Mouse (Mus musculus): Measurements from ENCODE around the gene Cebpa. TPM values are rescaled to one million over a fixed set of nuclear protein-coding genes. Genes with fewer than 3 reads are reported as not detected.

The Cebpa gene
- polyA plus RNA-seq (2015; fragmentation: Nextera tagmentation; extraction: Ambion mirVana): 0.32 and 0.40 TPM in 2 replicates

DNA sequence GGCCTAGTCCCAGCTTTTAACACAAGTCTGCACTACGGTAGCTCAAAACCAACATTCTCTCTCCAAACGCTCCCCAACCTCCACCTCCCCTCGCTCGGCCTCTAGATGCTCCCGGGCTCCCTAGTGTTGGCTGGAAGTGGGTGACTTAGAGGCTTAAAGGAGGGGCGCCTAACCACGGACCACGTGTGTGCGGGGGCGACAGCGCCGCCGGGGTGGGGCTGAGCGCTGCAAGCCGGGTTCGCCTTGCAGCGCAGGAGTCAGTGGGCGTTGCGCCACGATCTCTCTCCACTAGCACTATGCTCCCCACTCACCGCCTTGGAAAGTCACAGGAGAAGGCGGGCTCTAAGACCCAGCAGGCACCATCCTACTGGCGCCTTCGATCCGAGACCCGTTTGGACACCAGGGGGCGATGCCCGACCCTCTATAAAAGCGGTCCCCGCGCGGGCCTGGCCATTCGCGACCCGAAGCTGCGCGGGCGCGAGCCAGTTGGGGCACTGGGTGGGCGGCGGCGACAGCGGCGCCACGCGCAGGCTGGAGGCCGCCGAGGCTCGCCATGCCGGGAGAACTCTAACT lies at the start of gene Cebpa:
Gene Cebpa, plus strand, starts transcription at position 453 of the 573 bp plus-strand sequence.
- H3K4me3 ChIP-seq (replicated peaks; ENCODE audit: low read length): peak within 1 kb of the TSS; percentile 61
- peak within 1 kb of the TSS; percentile 99 for H3K4me2 ChIP-seq (ENCODE audit: low read length)
- peaks cover 52% of the 10 kb centered on the region for H3K27me3 ChIP-seq (replicated peaks; ENCODE audit: control insufficient read depth, insufficient read depth, low read length)
- under 1% methylated on average over 50 of the region's 50 CpGs for WGBS
- ATAC-seq: peak; percentile 93
- H3K27ac ChIP-seq (ENCODE audit: low read length): no peak within 1 kb of the TSS; the same call in 1 of the 2 replicates
- H3K9me3 ChIP-seq (ENCODE audit: control insufficient read depth, low read length): no peaks in the 10 kb centered on the region
- H3K4me1 ChIP-seq (replicated peaks; ENCODE audit: control insufficient read depth, insufficient read depth, low read length): peaks cover 21% of the 10 kb centered on the region
- H3K36me3 ChIP-seq (ENCODE audit: control insufficient read depth, insufficient read depth): no peaks in the 10 kb centered on the region
- peak within 1 kb of the TSS; percentile 61 for H3K9ac ChIP-seq (replicated peaks; ENCODE audit: low read depth, low read length)

DNA sequence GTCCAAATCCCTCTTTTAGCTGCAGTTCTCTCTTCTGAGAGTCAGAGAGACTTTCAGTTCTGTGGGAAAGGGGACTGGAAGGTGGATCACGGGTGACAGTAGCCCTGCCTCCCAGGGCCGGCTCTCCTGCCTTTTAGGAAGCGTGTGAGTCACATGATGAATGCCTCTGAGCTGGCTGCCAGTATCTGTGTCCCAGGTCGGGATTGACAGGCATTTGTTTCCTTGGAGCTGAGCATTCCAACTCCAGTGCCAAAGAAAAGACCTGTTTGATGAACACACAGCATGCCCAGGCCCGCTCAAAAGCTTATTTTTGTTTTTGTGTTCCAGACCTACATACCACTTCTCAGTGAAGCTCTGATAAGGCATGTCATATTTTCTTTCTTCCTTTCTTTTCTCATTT lies 42.4 kb upstream of the Cebpa start:
- Histone ChIP-seq H3K27ac (ENCODE audit: low read length) (no peak overlapping the region), H3K9ac (replicated peaks; ENCODE audit: low read depth, low read length) (no peak overlapping the region), H3K9me3 (ENCODE audit: control insufficient read depth, low read length) (no peaks in the 10 kb centered on the region), H3K4me3 (replicated peaks; ENCODE audit: low read length) (no peak overlapping the region), H3K27me3 (replicated peaks; ENCODE audit: control insufficient read depth, insufficient read depth, low read length) (no peaks in the 10 kb centered on the region), H3K4me2 (ENCODE audit: low read length) (no peak overlapping the region), H3K36me3 (ENCODE audit: control insufficient read depth, insufficient read depth) (no peaks in the 10 kb centered on the region), H3K4me1 (replicated peaks; ENCODE audit: control insufficient read depth, insufficient read depth, low read length) (no peaks in the 10 kb centered on the region)
- no peak for ATAC-seq
- 34% methylated on average over 5 of the region's 5 CpGs for WGBS

DNA sequence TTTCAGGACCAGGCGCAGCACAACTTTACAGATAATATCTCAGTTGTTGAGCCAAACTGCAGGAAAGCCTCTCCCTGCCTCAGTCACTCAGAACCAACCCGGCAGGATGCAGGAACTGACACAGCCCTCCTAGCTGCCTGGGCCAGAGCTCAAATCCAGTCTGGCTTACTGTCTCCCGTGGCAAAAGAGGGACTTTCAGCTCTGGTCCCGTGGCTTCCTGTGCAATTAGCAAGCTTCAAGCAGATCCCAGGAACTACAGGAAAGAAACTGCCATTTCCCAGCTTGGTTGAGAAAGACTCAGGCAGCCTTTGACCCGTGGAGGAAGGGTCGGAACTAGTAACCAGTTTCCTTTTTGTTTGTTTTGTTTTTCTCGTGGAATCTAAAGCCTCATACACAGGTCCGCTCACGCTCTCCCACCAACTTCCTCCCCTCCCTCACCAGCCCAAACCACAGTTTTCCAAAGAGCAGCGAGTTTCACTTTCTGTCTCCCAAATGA lies 38.2 kb upstream of the Cebpa start:
- Histone ChIP-seq H3K36me3 (ENCODE audit: control insufficient read depth, insufficient read depth) (no peaks in the 10 kb centered on the region), H3K9ac (replicated peaks; ENCODE audit: low read depth, low read length) (no peak overlapping the region), H3K9me3 (ENCODE audit: control insufficient read depth, low read length) (no peaks in the 10 kb centered on the region), H3K27me3 (replicated peaks; ENCODE audit: control insufficient read depth, insufficient read depth, low read length) (peaks cover 2% of the 10 kb centered on the region; the same call in 1 of the 2 replicates), H3K4me2 (ENCODE audit: low read length) (no peak overlapping the region), H3K4me1 (replicated peaks; ENCODE audit: control insufficient read depth, insufficient read depth, low read length) (no peaks in the 10 kb centered on the region), H3K4me3 (replicated peaks; ENCODE audit: low read length) (no peak overlapping the region), H3K27ac (ENCODE audit: low read length) (no peak overlapping the region)
- WGBS: 46% methylated on average over 10 of the region's 10 CpGs
- ATAC-seq: no peak

DNA sequence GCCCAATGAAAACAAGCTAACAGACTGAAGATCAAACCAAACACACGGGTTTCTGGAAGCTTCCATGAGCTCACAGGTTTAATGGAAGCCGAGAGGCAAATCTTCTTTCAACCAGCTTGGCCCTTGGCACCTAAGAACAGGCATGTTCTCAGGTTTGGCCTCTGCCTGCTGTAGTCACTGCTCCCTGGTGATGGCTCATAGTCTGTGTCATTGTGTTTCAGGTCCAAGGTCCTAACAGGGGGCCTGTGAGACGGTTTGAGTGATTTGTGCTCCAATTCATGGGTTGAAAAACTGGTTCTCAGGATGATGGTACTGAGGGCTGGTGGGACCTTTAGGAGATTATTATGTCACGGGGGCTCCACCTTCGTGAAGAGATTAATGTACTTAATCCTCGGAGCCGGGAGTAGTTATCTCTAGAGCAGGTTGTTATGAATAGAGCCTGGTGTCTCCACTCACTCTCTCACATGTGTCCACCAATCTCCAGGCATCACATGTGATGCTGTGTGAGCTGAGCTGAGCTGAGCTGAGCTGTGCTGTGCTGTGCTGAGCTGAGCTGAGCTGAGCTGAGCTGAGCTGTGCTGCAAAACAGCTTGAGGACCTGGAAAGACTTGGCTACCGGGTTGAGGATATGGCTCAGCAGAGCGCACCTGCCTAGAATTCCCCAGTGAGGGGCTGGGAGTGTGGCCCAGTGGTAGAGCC lies 37.5 kb upstream of the Cebpa start:
- no peak overlapping the region for H3K27ac ChIP-seq (ENCODE audit: low read length)
- no peak overlapping the region for H3K4me3 ChIP-seq (replicated peaks; ENCODE audit: low read length)
- no peak for ATAC-seq
- no peaks in the 10 kb centered on the region for H3K36me3 ChIP-seq (ENCODE audit: control insufficient read depth, insufficient read depth)
- WGBS: 76% methylated on average over 9 of the region's 9 CpGs
- H3K4me2 ChIP-seq (ENCODE audit: low read length): no peak overlapping the region
- H3K4me1 ChIP-seq (replicated peaks; ENCODE audit: control insufficient read depth, insufficient read depth, low read length): peaks cover 6% of the 10 kb centered on the region
- H3K9me3 ChIP-seq (ENCODE audit: control insufficient read depth, low read length): no peaks in the 10 kb centered on the region
- H3K9ac ChIP-seq (replicated peaks; ENCODE audit: low read depth, low read length): no peak overlapping the region
- H3K27me3 ChIP-seq (replicated peaks; ENCODE audit: control insufficient read depth, insufficient read depth, low read length): peaks cover 2% of the 10 kb centered on the region; the same call in 1 of the 2 replicates

DNA sequence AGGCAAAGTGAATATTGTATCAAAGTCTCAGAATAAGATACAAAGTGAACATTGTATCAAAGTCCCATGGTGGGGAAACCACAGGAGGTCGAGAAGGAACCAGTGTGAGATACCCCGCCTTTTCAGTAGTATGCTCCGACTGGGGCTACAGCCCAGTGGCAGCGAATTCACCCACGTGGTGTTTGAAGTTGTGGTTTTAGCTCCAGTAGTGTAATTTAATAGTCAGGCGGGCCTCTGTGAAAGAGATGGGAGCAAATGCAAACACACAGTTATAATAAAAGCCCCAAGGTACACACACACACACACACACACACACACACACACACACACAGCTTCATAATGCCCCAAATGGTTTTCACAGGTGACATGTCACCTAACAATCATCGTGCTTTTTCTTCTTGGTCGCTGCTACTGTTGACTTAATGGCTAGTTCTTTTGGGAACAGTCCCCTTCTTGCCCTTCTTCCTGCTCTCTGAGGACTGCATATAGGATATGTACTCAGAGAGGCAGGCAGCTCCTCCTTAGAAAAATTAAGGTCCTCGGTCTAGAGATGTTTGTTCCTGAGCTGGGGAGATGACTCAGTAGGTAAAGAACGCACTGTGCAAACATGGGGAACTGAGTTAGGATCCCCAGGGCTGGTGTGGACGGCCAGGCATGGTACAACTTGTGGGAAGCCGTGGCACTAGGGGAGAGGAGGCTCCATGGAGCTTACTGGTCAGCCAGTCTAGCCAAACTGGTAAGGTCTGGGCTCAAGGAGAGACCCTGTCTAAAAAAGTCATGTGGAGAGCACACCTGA lies 34.3 kb upstream of the Cebpa start:
- Histone ChIP-seq H3K9me3 (ENCODE audit: control insufficient read depth, low read length) (no peaks in the 10 kb centered on the region), H3K27me3 (replicated peaks; ENCODE audit: control insufficient read depth, insufficient read depth, low read length) (peaks cover 2% of the 10 kb centered on the region; the same call in 1 of the 2 replicates), H3K9ac (replicated peaks; ENCODE audit: low read depth, low read length) (no peak overlapping the region), H3K4me3 (replicated peaks; ENCODE audit: low read length) (no peak overlapping the region), H3K4me2 (ENCODE audit: low read length) (no peak overlapping the region), H3K27ac (ENCODE audit: low read length) (no peak overlapping the region), H3K36me3 (ENCODE audit: control insufficient read depth, insufficient read depth) (no peaks in the 10 kb centered on the region), H3K4me1 (replicated peaks; ENCODE audit: control insufficient read depth, insufficient read depth, low read length) (peaks cover 11% of the 10 kb centered on the region)
- no peak for ATAC-seq
- 83% methylated on average over 12 of the region's 12 CpGs for WGBS

DNA sequence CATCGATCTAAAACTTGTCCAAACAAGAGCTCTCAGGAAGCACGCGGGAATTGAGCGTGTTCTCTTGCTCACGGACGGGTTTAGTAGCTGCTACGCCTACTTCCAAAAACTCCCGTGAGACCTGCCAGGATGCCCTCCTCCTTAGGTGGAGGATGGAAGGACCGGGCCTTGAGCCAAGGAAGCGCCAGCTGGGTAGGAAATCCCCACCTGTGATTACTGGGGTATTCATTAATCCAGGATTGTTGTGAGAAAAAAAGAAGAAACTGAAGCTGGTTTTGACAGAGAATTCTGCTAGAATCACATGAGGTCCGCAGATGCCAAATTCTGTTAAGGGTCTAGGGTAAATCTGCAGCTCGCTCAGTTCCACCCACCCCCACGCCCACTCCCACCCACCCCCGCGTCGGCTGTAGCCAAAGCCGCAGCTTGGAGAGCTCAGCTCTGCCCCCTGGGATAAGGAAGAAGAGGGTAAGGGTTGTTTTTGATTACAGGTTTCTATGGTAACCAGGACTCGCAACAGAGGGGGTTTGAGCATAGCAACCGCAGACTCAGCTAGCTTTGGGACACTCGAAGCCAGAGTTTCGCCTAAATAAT lies 32.7 kb upstream of the Cebpa start:
- H3K27ac ChIP-seq (ENCODE audit: low read length): no peak overlapping the region; the same call in 1 of the 2 replicates
- H3K27me3 ChIP-seq (replicated peaks; ENCODE audit: control insufficient read depth, insufficient read depth, low read length): peaks cover 2% of the 10 kb centered on the region; the same call in 1 of the 2 replicates
- no peaks in the 10 kb centered on the region for H3K36me3 ChIP-seq (ENCODE audit: control insufficient read depth, insufficient read depth)
- H3K9ac ChIP-seq (replicated peaks; ENCODE audit: low read depth, low read length): 0 out of 2 replicates have a peak overlapping the region, but pooled peaks have one; percentile 10
- H3K4me1 ChIP-seq (replicated peaks; ENCODE audit: control insufficient read depth, insufficient read depth, low read length): peaks cover 11% of the 10 kb centered on the region
- peak; percentile 86 for ATAC-seq
- H3K9me3 ChIP-seq (ENCODE audit: control insufficient read depth, low read length): no peaks in the 10 kb centered on the region
- peak overlapping the region; percentile 33 for H3K4me3 ChIP-seq (replicated peaks; ENCODE audit: low read length)
- H3K4me2 ChIP-seq (ENCODE audit: low read length): peak overlapping the region; percentile 58
- under 1% methylated on average over 21 of the region's 21 CpGs for WGBS

DNA sequence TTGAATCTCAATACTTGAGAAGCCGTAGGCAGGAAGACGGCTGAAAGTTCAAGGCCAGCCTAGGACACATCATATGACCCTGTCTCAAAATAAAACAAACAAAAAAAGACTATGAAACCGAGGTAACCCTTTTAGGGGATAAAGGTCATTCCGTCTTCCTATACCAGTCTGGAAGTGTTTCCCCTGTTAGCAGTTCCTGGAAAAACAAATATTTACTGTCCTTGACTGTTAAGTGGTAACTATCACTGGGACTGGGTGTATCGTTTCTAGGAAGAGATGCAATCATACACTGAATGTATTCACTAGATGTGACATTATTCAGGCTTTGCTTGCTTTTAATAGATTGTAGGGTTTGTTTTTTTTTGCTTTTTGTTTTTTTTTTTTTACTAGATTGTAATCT lies 28.5 kb upstream of the Cebpa start:
- H3K4me1 ChIP-seq (replicated peaks; ENCODE audit: control insufficient read depth, insufficient read depth, low read length): peaks cover 11% of the 10 kb centered on the region
- 87% methylated on average over 5 of the region's 5 CpGs for WGBS
- no peak for ATAC-seq
- no peak overlapping the region for H3K4me2 ChIP-seq (ENCODE audit: low read length)
- H3K27ac ChIP-seq (ENCODE audit: low read length): no peak overlapping the region
- no peak overlapping the region for H3K4me3 ChIP-seq (replicated peaks; ENCODE audit: low read length)
- H3K9ac ChIP-seq (replicated peaks; ENCODE audit: low read depth, low read length): no peak overlapping the region
- no peaks in the 10 kb centered on the region for H3K36me3 ChIP-seq (ENCODE audit: control insufficient read depth, insufficient read depth)
- H3K9me3 ChIP-seq (ENCODE audit: control insufficient read depth, low read length): no peaks in the 10 kb centered on the region
- no peaks in the 10 kb centered on the region for H3K27me3 ChIP-seq (replicated peaks; ENCODE audit: control insufficient read depth, insufficient read depth, low read length)

DNA sequence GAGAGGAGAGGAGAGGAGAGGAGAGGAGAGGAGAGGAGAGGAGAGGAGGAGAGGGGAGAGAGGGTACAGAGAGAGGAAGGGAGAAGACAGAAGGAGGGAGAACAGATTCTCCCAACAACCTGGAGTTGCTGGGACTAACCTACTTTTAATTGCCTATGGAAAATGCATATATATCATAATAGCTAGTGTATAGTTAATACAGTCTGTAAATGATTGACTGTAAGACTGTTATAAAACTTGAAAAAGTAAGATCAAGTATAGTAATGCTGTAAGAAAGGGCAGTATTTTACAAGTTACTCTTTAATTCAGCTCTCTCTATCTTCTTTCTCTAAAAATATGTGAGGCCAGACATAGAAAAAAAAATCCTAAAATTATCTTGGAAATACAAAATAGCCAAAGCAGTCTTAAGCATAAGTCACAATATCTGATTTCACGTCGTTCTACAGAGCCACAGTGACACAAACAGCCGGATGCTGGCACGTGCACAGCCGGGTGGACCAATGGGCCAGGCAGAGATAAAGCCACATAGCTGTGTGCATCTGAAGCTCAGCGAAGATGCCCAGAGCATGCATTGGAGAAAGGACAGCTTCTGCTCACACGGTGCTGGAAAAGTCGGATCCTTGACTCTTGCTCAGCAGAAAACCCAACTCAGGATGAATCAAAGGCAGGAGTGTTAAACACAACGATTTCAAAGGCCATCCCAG lies 24.0 kb upstream of the Cebpa start:
- no peak overlapping the region for H3K4me3 ChIP-seq (replicated peaks; ENCODE audit: low read length)
- no peaks in the 10 kb centered on the region for H3K4me1 ChIP-seq (replicated peaks; ENCODE audit: control insufficient read depth, insufficient read depth, low read length)
- no peak overlapping the region for H3K4me2 ChIP-seq (ENCODE audit: low read length)
- H3K9ac ChIP-seq (replicated peaks; ENCODE audit: low read depth, low read length): no peak overlapping the region
- no peaks in the 10 kb centered on the region for H3K27me3 ChIP-seq (replicated peaks; ENCODE audit: control insufficient read depth, insufficient read depth, low read length)
- 78% methylated on average over 9 of the region's 9 CpGs for WGBS
- H3K27ac ChIP-seq (ENCODE audit: low read length): no peak overlapping the region
- no peaks in the 10 kb centered on the region for H3K9me3 ChIP-seq (ENCODE audit: control insufficient read depth, low read length)
- H3K36me3 ChIP-seq (ENCODE audit: control insufficient read depth, insufficient read depth): no peaks in the 10 kb centered on the region
- ATAC-seq: no peak
